Mouse (Mus musculus) heart, embryonic 14.5 days (tissue): ENCODE measurements at regions not wholly inside any gene's neighbourhood (a gene's known extent, or its start where the extent isn't known, plus 50 kb on each side); places are given as distances from the start of the nearest gene placed in this dataset.

Source experiments
- ATAC-seq: fragments of 200-750 bp; cut with Nextera tagmentation; 2 replicates; pipeline ENCODE4 v1.8.0; 2017; ENCODE audit warnings: low read depth, moderate TSS enrichment; ENCODE audit not compliant: insufficient number of reproducible peaks, insufficient read depth, low FRiP score
- H3K27ac ChIP-seq, 2 experiments: fragments of 200-500 bp in 1 of 2; fragments of 300-500 bp in 1 of 2; sonication (generic) in 1 of 2; replicated peaks in 1 of 2; 2 replicates each; pipeline ENCODE4 v1.5.1; 2012 to 2014; ENCODE audit warnings: low read depth in 2 of 2, low read length in 2 of 2, control low read depth in 1 of 2, mild to moderate bottlenecking in 1 of 2, mixed read lengths in 1 of 2; ENCODE audit not compliant: control insufficient read depth in 1 of 2, insufficient read depth in 1 of 2
- H3K27me3 ChIP-seq: fragments of 300-500 bp; sonication (generic); 2 replicates; pipeline ENCODE4 v1.6.1; 2014; ENCODE audit warnings: mild to moderate bottlenecking, low read length, control low read depth; ENCODE audit not compliant: control insufficient read depth, insufficient read depth
- H3K36me3 ChIP-seq: fragments of 300-500 bp; sonication (generic); 2 replicates; pipeline ENCODE4 v1.6.1; 2014; ENCODE audit warnings: mild to moderate bottlenecking, control low read depth, low read length, mixed read lengths; ENCODE audit not compliant: control insufficient read depth, insufficient read depth
- H3K4me1 ChIP-seq, 2 experiments: fragments of 200-500 bp in 1 of 2; fragments of 300-500 bp in 1 of 2; sonication (generic) in 1 of 2; 2 replicates each; pipeline ENCODE4 v1.6.1; 2012 to 2014; ENCODE audit warnings: low read length in 2 of 2, control low read depth in 1 of 2, mixed read lengths in 1 of 2; ENCODE audit not compliant: control insufficient read depth in 2 of 2, insufficient read depth in 2 of 2
- H3K4me2 ChIP-seq: fragments of 300-500 bp; sonication (generic); 2 replicates; pipeline ENCODE4 v1.6.1; 2014; ENCODE audit warnings: mild to moderate bottlenecking, low read length
- H3K4me3 ChIP-seq, 2 experiments: fragments of 200-500 bp in 1 of 2; fragments of 300-500 bp in 1 of 2; sonication (generic) in 1 of 2; 2 replicates each; pipeline ENCODE4 v1.5.1; 2012 to 2014; ENCODE audit warnings: low read length in 2 of 2, mild to moderate bottlenecking in 2 of 2, control low read depth in 1 of 2, low read depth in 1 of 2, moderate library complexity in 1 of 2; ENCODE audit not compliant: control insufficient read depth in 1 of 2, insufficient read depth in 1 of 2
- H3K9ac ChIP-seq: fragments of 300-500 bp; sonication (generic); 2 replicates; pipeline ENCODE4 v1.6.1; 2014; ENCODE audit warnings: mild to moderate bottlenecking, low read length
- H3K9me3 ChIP-seq: fragments of 300-500 bp; sonication (generic); 2 replicates; pipeline ENCODE4 v1.6.1; 2016; ENCODE audit warnings: low read length, control low read depth; ENCODE audit not compliant: control insufficient read depth
- WGBS: fragments of 180-500 bp; shearing (Covaris S2); extraction: QIAGEN DNeasy Blood & Tissue Kit; methylation state at CpG from one replicate; pipeline ENCODE4 v1.1.7; 2014; 5-methylcytosine and 5-hydroxymethylcytosine counted together

DNA sequence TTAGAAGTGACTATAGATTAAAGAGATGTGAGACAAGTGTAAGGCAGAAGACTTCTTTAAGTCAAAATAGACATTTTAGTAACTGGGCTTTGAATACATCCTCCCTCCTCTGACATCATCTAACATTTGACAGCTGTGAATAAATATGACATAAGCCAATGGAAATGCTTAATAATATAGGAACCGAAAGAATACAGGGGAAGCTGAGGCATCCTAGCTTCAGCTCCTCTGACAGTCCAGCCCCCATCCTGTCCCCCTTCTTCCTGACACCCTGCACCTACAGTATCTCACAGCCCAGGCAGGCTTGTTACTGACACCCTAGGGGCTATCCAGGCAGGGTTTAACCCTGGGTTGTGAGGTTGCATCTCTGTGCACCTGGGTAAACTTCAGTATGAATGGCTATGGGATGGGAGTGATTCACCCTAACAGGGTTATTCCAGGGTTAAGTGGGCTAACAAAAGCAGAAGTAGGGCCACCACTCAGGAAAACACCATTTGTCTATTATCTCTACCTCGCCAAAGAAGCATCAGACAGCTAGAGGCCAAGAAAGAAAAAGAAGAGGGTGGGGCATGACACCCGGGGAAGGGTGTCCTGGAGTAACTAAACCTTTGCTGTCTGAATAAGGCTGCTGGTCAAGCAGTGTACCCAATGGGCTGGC lies 158.6 kb upstream of the Dyrk2 start:
- Histone ChIP-seq H3K27ac (no peak overlapping the region), H3K4me2 (no peak overlapping the region), H3K36me3 (no peaks in the 10 kb centered on the region), H3K27me3 (no peaks in the 10 kb centered on the region), H3K4me1 (peaks cover 8 to 18% of the 10 kb centered on the region in 2 experiments), H3K9me3 (no peaks in the 10 kb centered on the region), H3K9ac (no peak overlapping the region), H3K4me3 (no peak overlapping the region)
- no peak for ATAC-seq
- WGBS: 51% methylated on average over 3 of the region's 3 CpGs

GRCm38 (mm10) chr10:119027241-119027901 lies 157.4 kb upstream of the Dyrk2 start:
- H3K9ac ChIP-seq: no peak overlapping the region
- peaks cover 8 to 18% of the 10 kb centered on the region in 2 experiments for H3K4me1 ChIP-seq
- H3K4me2 ChIP-seq: peak overlapping the region; percentile 23; the same call in 1 of the 2 replicates
- no peaks in the 10 kb centered on the region for H3K27me3 ChIP-seq
- H3K4me3 ChIP-seq: no peak overlapping the region
- no peaks in the 10 kb centered on the region for H3K9me3 ChIP-seq
- ATAC-seq: peak; percentile 45; the same call in 1 of the 2 replicates
- 0 out of 4 replicates have a peak overlapping the region, but pooled peaks of 1 of the 2 experiments have one; percentile 24 for H3K27ac ChIP-seq
- WGBS: 5% methylated on average over 6 of the region's 6 CpGs
- H3K36me3 ChIP-seq: no peaks in the 10 kb centered on the region

DNA sequence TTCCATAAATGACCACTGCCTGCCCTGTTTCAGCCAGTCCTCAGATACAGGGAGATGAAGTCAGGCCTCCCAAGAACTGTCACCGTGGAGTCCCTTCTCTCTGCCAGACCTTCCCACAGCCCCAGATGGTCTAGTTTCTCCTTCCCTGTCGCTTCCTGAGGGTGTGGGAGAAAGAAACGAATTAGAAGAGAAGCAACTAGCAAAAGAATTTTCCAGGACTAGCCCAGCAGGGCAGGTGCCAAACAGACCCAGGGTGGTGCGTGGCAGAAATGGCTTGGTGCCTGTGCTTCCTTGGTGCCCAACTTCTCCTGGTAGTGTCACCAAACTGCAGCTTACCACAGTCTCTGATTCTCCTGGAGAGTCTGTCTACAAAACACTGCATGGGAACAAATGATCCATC lies 156.3 kb upstream of the Dyrk2 start:
- Histone ChIP-seq H3K36me3 (no peaks in the 10 kb centered on the region), H3K9me3 (no peaks in the 10 kb centered on the region), H3K27me3 (no peaks in the 10 kb centered on the region), H3K4me2 (no peak overlapping the region), H3K4me1 (peaks cover 8 to 18% of the 10 kb centered on the region in 2 experiments), H3K27ac (no peak overlapping the region), H3K9ac (no peak overlapping the region), H3K4me3 (no peak overlapping the region)
- 62% methylated on average over 4 of the region's 4 CpGs for WGBS
- ATAC-seq: no peak

- Histone ChIP-seq H3K9ac (no peak overlapping the region), H3K4me1 (peaks cover 8 to 18% of the 10 kb centered on the region in 2 experiments), H3K36me3 (no peaks in the 10 kb centered on the region), H3K27me3 (no peaks in the 10 kb centered on the region), H3K4me2 (no peak overlapping the region), H3K9me3 (no peaks in the 10 kb centered on the region), H3K27ac (no peak overlapping the region), H3K4me3 (no peak overlapping the region)
- WGBS: 60% methylated on average over 9 of the region's 9 CpGs
- ATAC-seq: no peak
Observed at GRCm38 (mm10) chr10:119024425-119024824, 154.4 kb upstream of the Dyrk2 start.

DNA sequence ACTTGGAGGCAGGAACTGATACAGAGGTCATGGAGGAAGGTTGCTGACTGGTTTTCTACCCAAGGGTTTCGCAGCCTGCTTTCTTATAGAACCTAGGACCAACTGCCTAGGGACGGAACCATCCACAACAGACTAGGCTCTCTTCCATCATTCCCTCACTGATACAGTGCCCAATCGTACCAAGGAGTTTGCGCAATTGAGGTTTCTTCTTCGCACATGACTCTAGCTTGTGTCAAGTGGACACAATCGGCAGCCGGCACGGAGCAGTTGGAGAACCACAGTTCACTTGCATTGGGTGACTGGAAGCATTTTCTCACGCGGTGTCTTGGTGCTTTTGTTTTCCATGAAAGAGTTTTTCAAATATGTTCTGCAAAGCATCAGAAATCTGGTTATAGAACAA lies 149.1 kb upstream of the Dyrk2 start:
- Histone ChIP-seq H3K27me3 (no peaks in the 10 kb centered on the region), H3K4me3 (no peak overlapping the region), H3K9ac (no peak overlapping the region), H3K36me3 (no peaks in the 10 kb centered on the region), H3K27ac (no peak overlapping the region), H3K4me1 (peaks cover 0 to 3% of the 10 kb centered on the region in 2 experiments; a peak in 1 of 4 replicates), H3K9me3 (no peaks in the 10 kb centered on the region), H3K4me2 (no peak overlapping the region)
- no peak for ATAC-seq
- WGBS: 89% methylated on average over 10 of the region's 10 CpGs

DNA sequence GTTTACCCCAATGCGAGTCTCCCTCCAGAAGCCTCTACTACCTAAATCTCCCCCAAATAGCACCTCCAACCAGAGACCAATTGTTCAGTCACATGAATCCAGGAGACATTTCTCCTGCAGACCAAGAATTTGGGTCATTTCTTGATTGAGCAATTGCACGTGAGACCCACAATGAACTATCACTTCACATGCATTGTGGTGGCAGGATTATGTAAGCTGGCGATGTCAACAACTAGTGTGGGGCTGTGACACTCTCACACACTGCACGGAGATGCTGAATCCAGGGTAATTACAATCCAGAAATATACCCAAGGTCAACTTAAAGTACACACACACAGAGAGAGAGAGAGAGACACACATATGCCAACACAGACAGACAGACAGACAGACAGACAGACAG lies 148.5 kb upstream of the Dyrk2 start:
- H3K4me2 ChIP-seq: no peak overlapping the region
- no peak for ATAC-seq
- no peak overlapping the region for H3K9ac ChIP-seq
- WGBS: 79% methylated on average over 4 of the region's 4 CpGs
- no peak overlapping the region for H3K27ac ChIP-seq
- H3K4me3 ChIP-seq: no peak overlapping the region
- H3K36me3 ChIP-seq: no peaks in the 10 kb centered on the region
- no peaks in the 10 kb centered on the region for H3K9me3 ChIP-seq
- H3K4me1 ChIP-seq: peaks cover 4 to 9% of the 10 kb centered on the region in 2 experiments; a peak in 2 of 4 replicates
- no peaks in the 10 kb centered on the region for H3K27me3 ChIP-seq

- no peaks in the 10 kb centered on the region for H3K27me3 ChIP-seq
- H3K9me3 ChIP-seq: no peaks in the 10 kb centered on the region
- no peak overlapping the region for H3K27ac ChIP-seq
- no peak overlapping the region for H3K4me3 ChIP-seq
- 86% methylated on average over 8 of the region's 8 CpGs for WGBS
- H3K9ac ChIP-seq: no peak overlapping the region
- H3K4me2 ChIP-seq: no peak overlapping the region
- ATAC-seq: no peak
- peaks cover 4 to 12% of the 10 kb centered on the region in 2 experiments; a peak in 2 of 4 replicates for H3K4me1 ChIP-seq
- H3K36me3 ChIP-seq: no peaks in the 10 kb centered on the region
Observed at GRCm38 (mm10) chr10:119016104-119016503, 146.1 kb upstream of the Dyrk2 start.
